Comparison of ENCODE assay signal across 21 mouse cellular contexts in genomic region chr14:37765729-37766128, GRCm38 (mm10).
A peak's percentile ranks its signal among the peaks of the same experiment; 100 is the strongest.
DNase-seq lines count a peak whose midpoint lies in the region; ATAC-seq and TF ChIP-seq lines count a peak whose summit lies in the region.
"Had no signal": no experiment of that assay in that cellular context is flagged by ENCODE, and none has a peak within 500 bp of the region (broad histone marks: within the 10 kb centered on the region; RNA-seq: fewer than 3 reads in every experiment).

No protein-coding gene starts in this region.

- no peak overlapping the region for H3K9ac ChIP-seq in midbrain, postnatal 0 days (replicated peaks; ENCODE audit: low read length, poor library complexity, severe bottlenecking)
- no peak overlapping the region for H3K9ac ChIP-seq in heart, embryonic 12.5 days

- no peak overlapping the region for H3K4me3 ChIP-seq in midbrain, postnatal 0 days (ENCODE audit: low read depth, low read length)
- H3K4me3 ChIP-seq in heart, embryonic 12.5 days = no peak overlapping the region

- no peaks in the 10 kb centered on the region for H3K27me3 ChIP-seq in midbrain, postnatal 0 days (ENCODE audit: insufficient read depth, low read length)
- H3K27me3 ChIP-seq in heart, embryonic 12.5 days (replicated peaks) = no peaks in the 10 kb centered on the region
- H3K27me3 ChIP-seq: CH12.LX, Patski had no signal

- H3K9me3 ChIP-seq in midbrain, postnatal 0 days (ENCODE audit: low read length) = no peaks in the 10 kb centered on the region
- H3K9me3 ChIP-seq in heart, embryonic 12.5 days (replicated peaks) = no peaks in the 10 kb centered on the region; the same call in 1 of the 2 replicates
- H3K9me3 ChIP-seq: G1E had no signal

- no peaks in the 10 kb centered on the region for H3K4me1 ChIP-seq in midbrain, postnatal 0 days (ENCODE audit: insufficient read depth, low read length)
- H3K4me1 ChIP-seq in heart, embryonic 12.5 days (replicated peaks) = no peaks in the 10 kb centered on the region

- DNase-seq in midbrain, postnatal 0 days (ENCODE audit: low spot score) = no peak
- no peak for DNase-seq in kidney, adult 8-10 months
- DNase-seq: adrenal gland, adult 2 months; adrenal gland, adult 8-10 months; adrenal gland, postnatal 10 days; adrenal gland, postnatal 14 days; adrenal gland, postnatal 25 days; adrenal gland, postnatal 36 days; B cell, adult 2 months; cerebellum, adult 11 months; cerebellum, adult 11-12 months; cerebellum, adult 18-20 months had no signal

- no peak for TF ChIP-seq CTCF in midbrain, postnatal 0 days (IDR thresholded peaks at IDR 0.05)

- peak; percentile 69 for ATAC-seq in common myeloid progenitor, adult 5-6 weeks (replicated peaks; ENCODE audit: low read depth, poor library complexity, severe bottlenecking)
- ATAC-seq in granulocyte monocyte progenitor cell, adult 5-6 weeks (replicated peaks; ENCODE audit: poor library complexity, severe bottlenecking) = 0 out of 2 replicates have a peak, but pooled peaks have one; percentile 14
- ATAC-seq in megakaryocyte progenitor cell, adult 5-6 weeks (replicated peaks; ENCODE audit: poor library complexity) = peak; percentile 50
- ATAC-seq in midbrain, postnatal 0 days (ENCODE audit: low FRiP score) = no peak
- ATAC-seq in heart, embryonic 12.5 days (ENCODE audit: insufficient number of reproducible peaks, low FRiP score) = no peak
- ATAC-seq: activated CD4-positive, CD25-positive, alpha-beta regulatory T cell, adult 4 months; CD4-positive, CD25-positive, alpha-beta regulatory T cell, adult 4 months; Patski had no signal

- no peak overlapping the region for H3K27ac ChIP-seq in midbrain, postnatal 0 days (ENCODE audit: low read depth, low read length)
- no peak overlapping the region for H3K27ac ChIP-seq in heart, embryonic 12.5 days (ENCODE audit: poor library complexity, severe bottlenecking)

- H3K4me2 ChIP-seq in midbrain, postnatal 0 days (ENCODE audit: low read depth, low read length, poor library complexity, severe bottlenecking) = no peak overlapping the region
- no peak overlapping the region for H3K4me2 ChIP-seq in heart, embryonic 12.5 days

- WGBS in midbrain, postnatal 0 days = 91% methylated on average over 1 of the region's 1 CpGs
- WGBS in heart, embryonic 12.5 days = 79% methylated on average over 1 of the region's 1 CpGs

- no peaks in the 10 kb centered on the region for H3K36me3 ChIP-seq in midbrain, postnatal 0 days (ENCODE audit: insufficient read depth, low read length)
- H3K36me3 ChIP-seq in heart, embryonic 12.5 days = no peaks in the 10 kb centered on the region
- H3K36me3 ChIP-seq: G1E had no signal

Comparison
In these comparisons a context has a peak if more than half of its experiments do, and no peak if none do; other contexts are left out.
1. ATAC-seq: peak in common myeloid progenitor, adult 5-6 weeks (single experiment), granulocyte monocyte progenitor cell, adult 5-6 weeks (single experiment) and megakaryocyte progenitor cell, adult 5-6 weeks (single experiment); none in midbrain, postnatal 0 days (single experiment) and heart, embryonic 12.5 days (single experiment).